Mouse (Mus musculus): ENCODE measurements around the gene Camsap1. TPM values are rescaled to one million over a fixed set of nuclear protein-coding genes. Genes with fewer than 3 reads are reported as not detected.

The Camsap1 gene
- polyA plus RNA-seq, 1 experiment, result 63.0 TPM

DNA sequence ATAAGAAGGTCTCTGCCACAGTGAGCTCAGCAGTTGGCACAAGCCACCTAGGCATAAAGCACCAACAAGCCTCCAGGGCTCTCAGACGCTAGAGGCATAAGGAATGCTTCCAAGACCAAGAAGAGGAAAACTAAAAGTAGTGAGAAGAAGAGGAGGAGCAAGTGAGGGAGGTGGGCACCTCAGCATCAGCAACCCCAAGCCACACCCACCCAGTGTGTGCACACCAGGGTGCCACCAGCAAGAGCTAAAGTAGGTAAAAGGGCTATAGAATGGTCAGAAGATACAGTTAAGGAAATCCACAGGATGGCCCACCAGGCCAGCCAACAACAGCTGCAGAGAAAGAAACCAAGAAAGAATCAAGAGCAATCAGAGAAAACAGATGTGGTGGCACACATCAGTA lies 28.3 kb upstream of the Camsap1 start:
- TF ChIP-seq POLR2A (IDR thresholded peaks at IDR 0.05; ENCODE audit: insufficient read depth, low read length) (no peak), CTCF (IDR thresholded peaks at IDR 0.05; ENCODE audit: low read depth, low read length) (no peak), EP300 (IDR thresholded peaks at IDR 0.05; ENCODE audit: insufficient read depth, low read depth, low read length) (no peak)
- Histone ChIP-seq H3K9ac (ENCODE audit: low read depth, poor library complexity, severe bottlenecking) (no peak overlapping the region), H3K36me3 (ENCODE audit: control insufficient read depth, insufficient read depth, low read length, poor library complexity, severe bottlenecking) (peaks cover 32% of the 10 kb centered on the region), H3K4me3 (ENCODE audit: low read depth, low read length) (no peak overlapping the region), H3K27ac (ENCODE audit: insufficient read depth, low read length) (no peak overlapping the region), H3K27me3 (ENCODE audit: control insufficient read depth, insufficient read depth, low read length, poor library complexity, severe bottlenecking) (no peaks in the 10 kb centered on the region), H3K4me1 (ENCODE audit: control insufficient read depth, insufficient read depth, low read length) (no peaks in the 10 kb centered on the region), H3K9me3 (replicated peaks; ENCODE audit: control insufficient read depth, insufficient read depth, low read length, poor library complexity, severe bottlenecking) (no peaks in the 10 kb centered on the region)

DNA sequence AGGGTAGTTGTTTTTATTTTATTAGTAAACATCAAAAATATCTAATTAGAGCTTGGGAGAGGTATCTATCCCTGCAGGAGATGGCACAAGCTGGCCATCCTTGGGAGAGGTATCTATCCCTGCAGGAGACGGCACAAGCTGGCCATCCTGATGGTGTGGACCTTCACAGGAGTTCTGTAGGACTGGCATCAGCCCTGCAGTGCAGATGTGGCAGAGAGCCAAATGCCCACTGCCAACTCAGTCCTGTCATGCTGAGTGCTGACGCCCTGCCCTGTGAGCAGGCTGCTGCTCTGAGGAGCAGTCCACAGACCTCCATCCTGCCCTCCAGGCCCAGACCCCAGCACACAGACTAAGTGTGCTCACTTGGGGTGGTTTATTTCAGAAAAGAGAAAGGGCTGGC lies 18.9 kb upstream of the Camsap1 start:
- no peak overlapping the region for H3K27ac ChIP-seq (ENCODE audit: insufficient read depth, low read length)
- H3K4me3 ChIP-seq (ENCODE audit: low read depth, low read length), result no peak overlapping the region
- H3K27me3 ChIP-seq (ENCODE audit: control insufficient read depth, insufficient read depth, low read length, poor library complexity, severe bottlenecking), result no peaks in the 10 kb centered on the region
- peaks cover 17% of the 10 kb centered on the region for H3K36me3 ChIP-seq (ENCODE audit: control insufficient read depth, insufficient read depth, low read length, poor library complexity, severe bottlenecking)
- no peaks in the 10 kb centered on the region for H3K9me3 ChIP-seq (replicated peaks; ENCODE audit: control insufficient read depth, insufficient read depth, low read length, poor library complexity, severe bottlenecking)
- no peaks in the 10 kb centered on the region for H3K4me1 ChIP-seq (ENCODE audit: control insufficient read depth, insufficient read depth, low read length)
- TF ChIP-seq CTCF (IDR thresholded peaks at IDR 0.05; ENCODE audit: low read depth, low read length) (no peak), EP300 (IDR thresholded peaks at IDR 0.05; ENCODE audit: insufficient read depth, low read depth, low read length) (no peak), POLR2A (IDR thresholded peaks at IDR 0.05; ENCODE audit: insufficient read depth, low read length) (no peak)
- no peak overlapping the region for H3K9ac ChIP-seq (ENCODE audit: low read depth, poor library complexity, severe bottlenecking)

DNA sequence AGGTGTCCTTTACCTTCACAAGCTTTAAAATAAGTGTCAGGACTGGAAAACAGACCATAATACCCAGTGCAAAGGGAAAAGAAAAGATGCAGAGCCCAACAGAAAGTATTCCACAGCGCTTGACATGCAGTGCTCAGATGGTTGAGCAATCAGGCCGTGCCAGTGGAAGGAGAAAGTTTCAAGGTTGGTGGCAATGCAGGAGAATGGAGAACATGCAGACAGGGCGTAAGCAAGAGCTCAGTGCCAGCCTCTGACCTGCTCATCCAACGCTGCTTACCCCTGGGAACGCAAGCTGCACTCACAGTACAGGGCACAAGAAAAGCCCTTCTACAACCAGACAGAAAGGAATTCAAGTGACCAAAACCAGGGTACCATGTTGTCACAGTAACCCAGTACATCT lies 18.1 kb upstream of the Camsap1 start:
- H3K9me3 ChIP-seq (replicated peaks; ENCODE audit: control insufficient read depth, insufficient read depth, low read length, poor library complexity, severe bottlenecking), result no peaks in the 10 kb centered on the region
- H3K36me3 ChIP-seq (ENCODE audit: control insufficient read depth, insufficient read depth, low read length, poor library complexity, severe bottlenecking), result peaks cover 15% of the 10 kb centered on the region

DNA sequence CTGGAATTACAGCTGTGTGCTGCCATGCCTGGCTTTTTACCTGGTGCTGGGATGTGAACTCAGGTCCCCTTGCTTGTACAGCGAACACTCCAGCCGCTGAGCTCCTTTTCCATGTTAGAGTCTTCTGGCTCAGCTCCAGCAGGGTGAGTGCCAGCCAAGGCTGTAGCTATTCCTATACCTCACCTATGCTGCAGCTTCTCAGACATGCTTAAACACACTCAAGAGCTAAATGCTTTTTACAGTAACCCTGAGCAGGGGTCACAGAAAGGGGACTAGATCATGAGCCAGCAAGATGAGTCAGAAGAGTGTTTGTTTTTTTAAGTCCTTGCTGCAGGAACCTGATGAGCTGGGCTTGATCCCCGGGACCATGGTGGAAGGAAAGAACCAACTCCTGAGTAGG lies 14.6 kb upstream of the Camsap1 start:
- H3K9ac ChIP-seq (ENCODE audit: low read depth, poor library complexity, severe bottlenecking), result no peak overlapping the region
- no peaks in the 10 kb centered on the region for H3K4me1 ChIP-seq (ENCODE audit: control insufficient read depth, insufficient read depth, low read length)
- TF ChIP-seq EP300 (IDR thresholded peaks at IDR 0.05; ENCODE audit: insufficient read depth, low read depth, low read length), result no peak
- H3K4me3 ChIP-seq (ENCODE audit: low read depth, low read length), result no peak overlapping the region
- H3K27ac ChIP-seq (ENCODE audit: insufficient read depth, low read length), result no peak overlapping the region
- peaks cover 9% of the 10 kb centered on the region for H3K36me3 ChIP-seq (ENCODE audit: control insufficient read depth, insufficient read depth, low read length, poor library complexity, severe bottlenecking)
- H3K27me3 ChIP-seq (ENCODE audit: control insufficient read depth, insufficient read depth, low read length, poor library complexity, severe bottlenecking), result no peaks in the 10 kb centered on the region
- no peaks in the 10 kb centered on the region for H3K9me3 ChIP-seq (replicated peaks; ENCODE audit: control insufficient read depth, insufficient read depth, low read length, poor library complexity, severe bottlenecking)

More for the DNA sequence above, 18.1 kb upstream of the Camsap1 start:
- no peak overlapping the region for H3K4me3 ChIP-seq (ENCODE audit: low read depth, low read length)
- H3K4me1 ChIP-seq (ENCODE audit: control insufficient read depth, insufficient read depth, low read length), result no peaks in the 10 kb centered on the region
- H3K9ac ChIP-seq (ENCODE audit: low read depth, poor library complexity, severe bottlenecking), result no peak overlapping the region
- no peaks in the 10 kb centered on the region for H3K27me3 ChIP-seq (ENCODE audit: control insufficient read depth, insufficient read depth, low read length, poor library complexity, severe bottlenecking)
- no peak overlapping the region for H3K27ac ChIP-seq (ENCODE audit: insufficient read depth, low read length)
- TF ChIP-seq CTCF (IDR thresholded peaks at IDR 0.05; ENCODE audit: low read depth, low read length), result no peak
- TF ChIP-seq EP300 (IDR thresholded peaks at IDR 0.05; ENCODE audit: insufficient read depth, low read depth, low read length), result no peak
- TF ChIP-seq POLR2A (IDR thresholded peaks at IDR 0.05; ENCODE audit: insufficient read depth, low read length), result no peak

DNA sequence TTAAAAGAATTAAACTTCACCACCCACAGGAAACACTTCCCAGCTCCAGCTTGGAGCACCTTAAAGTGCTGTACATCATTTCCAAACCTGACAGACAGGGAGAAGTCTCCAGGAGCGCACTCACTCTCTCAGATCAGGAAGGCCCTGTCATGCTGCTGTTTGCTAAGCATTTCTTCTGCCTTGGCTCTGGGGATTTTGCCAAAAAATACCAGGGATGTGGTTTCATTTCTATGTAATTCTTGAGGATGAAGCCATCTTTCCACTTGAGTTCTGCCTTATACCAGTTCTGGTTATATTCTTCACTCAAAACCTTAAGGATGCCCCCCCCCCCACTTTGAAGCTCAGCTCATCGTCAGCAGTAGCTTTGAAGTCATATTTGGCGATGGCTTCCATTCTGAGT lies 11.7 kb upstream of the Camsap1 start:
- Histone ChIP-seq H3K36me3 (ENCODE audit: control insufficient read depth, insufficient read depth, low read length, poor library complexity, severe bottlenecking) (peaks cover 9% of the 10 kb centered on the region), H3K27me3 (ENCODE audit: control insufficient read depth, insufficient read depth, low read length, poor library complexity, severe bottlenecking) (no peaks in the 10 kb centered on the region), H3K4me1 (ENCODE audit: control insufficient read depth, insufficient read depth, low read length) (no peaks in the 10 kb centered on the region), H3K9me3 (replicated peaks; ENCODE audit: control insufficient read depth, insufficient read depth, low read length, poor library complexity, severe bottlenecking) (no peaks in the 10 kb centered on the region), H3K27ac (ENCODE audit: insufficient read depth, low read length) (no peak overlapping the region), H3K4me3 (ENCODE audit: low read depth, low read length) (no peak overlapping the region), H3K9ac (ENCODE audit: low read depth, poor library complexity, severe bottlenecking) (no peak overlapping the region)
- TF ChIP-seq EP300 (IDR thresholded peaks at IDR 0.05; ENCODE audit: insufficient read depth, low read depth, low read length), result no peak
- no peak for TF ChIP-seq POLR2A (IDR thresholded peaks at IDR 0.05; ENCODE audit: insufficient read depth, low read length)
- TF ChIP-seq CTCF (IDR thresholded peaks at IDR 0.05; ENCODE audit: low read depth, low read length), result no peak

DNA sequence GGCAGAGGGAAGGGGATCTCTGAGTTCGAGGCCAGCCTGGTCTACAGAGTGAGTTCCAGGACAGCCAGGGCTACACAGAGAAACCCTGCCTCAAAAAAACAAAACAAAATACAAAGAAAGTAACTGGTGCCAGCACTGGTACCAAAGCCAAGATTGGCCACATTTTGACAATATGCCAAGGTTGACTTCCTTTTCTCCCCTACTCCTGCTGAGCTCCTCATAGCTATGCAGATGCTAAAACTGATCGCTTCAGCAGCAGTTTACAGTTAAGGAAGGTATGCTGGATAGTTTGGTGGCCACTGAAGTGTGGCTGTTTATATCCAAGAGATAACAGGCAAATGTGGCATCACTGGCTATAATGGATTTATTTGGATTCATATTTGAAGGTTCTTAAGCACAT lies 9.2 kb upstream of the Camsap1 start:
- no peak overlapping the region for H3K9ac ChIP-seq (ENCODE audit: low read depth, poor library complexity, severe bottlenecking)
- no peaks in the 10 kb centered on the region for H3K27me3 ChIP-seq (ENCODE audit: control insufficient read depth, insufficient read depth, low read length, poor library complexity, severe bottlenecking)
- no peaks in the 10 kb centered on the region for H3K9me3 ChIP-seq (replicated peaks; ENCODE audit: control insufficient read depth, insufficient read depth, low read length, poor library complexity, severe bottlenecking)
- no peak for TF ChIP-seq CTCF (IDR thresholded peaks at IDR 0.05; ENCODE audit: low read depth, low read length)
- no peak for TF ChIP-seq POLR2A (IDR thresholded peaks at IDR 0.05; ENCODE audit: insufficient read depth, low read length)
- no peak for TF ChIP-seq EP300 (IDR thresholded peaks at IDR 0.05; ENCODE audit: insufficient read depth, low read depth, low read length)
- H3K36me3 ChIP-seq (ENCODE audit: control insufficient read depth, insufficient read depth, low read length, poor library complexity, severe bottlenecking), result no peaks in the 10 kb centered on the region
- H3K4me1 ChIP-seq (ENCODE audit: control insufficient read depth, insufficient read depth, low read length), result no peaks in the 10 kb centered on the region
- H3K27ac ChIP-seq (ENCODE audit: insufficient read depth, low read length), result no peak overlapping the region
- H3K4me3 ChIP-seq (ENCODE audit: low read depth, low read length), result no peak overlapping the region

All from ES-Bruce4 (cell line).